Mouse (Mus musculus) myocyte (in vitro differentiated cells): ENCODE data around the gene Smpd1. TPM values are rescaled to one million over a fixed set of nuclear protein-coding genes. Genes with fewer than 3 reads are reported as not detected.

Source experiments
- H3K27me3 ChIP-seq: one replicate; pipeline ENCODE4 v1.6.1; 2011; ENCODE audit not compliant: control insufficient read depth, insufficient read depth, insufficient read length
- H3K36me3 ChIP-seq: one replicate; pipeline ENCODE4 v1.6.1; 2011; ENCODE audit not compliant: control insufficient read depth, insufficient read depth
- H3K4me2 ChIP-seq: one replicate; pipeline ENCODE4 v1.6.1; 2011; ENCODE audit warnings: low read depth, control low read depth
- H3K4me3 ChIP-seq: one replicate; pipeline ENCODE4 v1.5.1; 2011; ENCODE audit warnings: mild to moderate bottlenecking, control low read depth, moderate library complexity
- H3K79me2 ChIP-seq: one replicate; pipeline ENCODE4 v1.6.1; 2011; ENCODE audit not compliant: control insufficient read depth, insufficient read depth
- H3ac ChIP-seq: one replicate; pipeline ENCODE4 v1.6.1; 2011; ENCODE audit not compliant: control insufficient read depth, insufficient read length
- CEBPB ChIP-seq: IDR thresholded peaks from 2 replicates; pipeline ENCODE4 v1.6.1; 2011; ENCODE audit warnings: mild to moderate bottlenecking, moderate library complexity; ENCODE audit not compliant: poor library complexity, insufficient read depth, severe bottlenecking
- E2F4 ChIP-seq: IDR thresholded peaks from one replicate; pipeline ENCODE4 v1.6.1; 2011; ENCODE audit warnings: mild to moderate bottlenecking, control low read depth, moderate library complexity; ENCODE audit not compliant: insufficient read depth
- MAX ChIP-seq: IDR thresholded peaks from one replicate; pipeline ENCODE4 v1.6.1; 2011; ENCODE audit warnings: low read depth, mild to moderate bottlenecking, control low read depth
- MYOD1 ChIP-seq, 3 experiments: IDR thresholded peaks; one replicate each; pipeline ENCODE4 v1.6.1; 2011; ENCODE audit warnings: control low read depth in 2 of 3, low read depth in 2 of 3, mild to moderate bottlenecking in 2 of 3, moderate library complexity in 1 of 3; ENCODE audit not compliant: insufficient read length in 2 of 3, control insufficient read depth in 1 of 3
- MYOG ChIP-seq, 3 experiments: IDR thresholded peaks; one replicate each; pipeline ENCODE4 v1.6.1; 2011; ENCODE audit warnings: control low read depth in 2 of 3, low read depth in 2 of 3, mild to moderate bottlenecking in 2 of 3; ENCODE audit not compliant: insufficient read length in 2 of 3, control insufficient read depth in 1 of 3, insufficient read depth in 1 of 3
- POLR2A ChIP-seq: IDR thresholded peaks from one replicate; pipeline ENCODE4 v1.6.1; 2011; ENCODE audit warnings: low read depth, mild to moderate bottlenecking, control low read depth, moderate library complexity; ENCODE audit not compliant: insufficient read length
- POLR2AphosphoS2 ChIP-seq: IDR thresholded peaks from one replicate; pipeline ENCODE4 v1.6.1; 2011; ENCODE audit warnings: low read depth, control low read depth; ENCODE audit not compliant: insufficient read length
- REST ChIP-seq: IDR thresholded peaks from one replicate; pipeline ENCODE4 v1.6.1; 2011; ENCODE audit warnings: mild to moderate bottlenecking, control low read depth, moderate library complexity; ENCODE audit not compliant: insufficient read depth, insufficient read length
- SRF ChIP-seq: IDR thresholded peaks from one replicate; pipeline ENCODE4 v1.6.1; 2011; ENCODE audit warnings: low read depth; ENCODE audit not compliant: control insufficient read depth, insufficient read length
- TCF12 ChIP-seq: IDR thresholded peaks from one replicate; pipeline ENCODE4 v1.6.1; 2011; ENCODE audit warnings: mild to moderate bottlenecking, control low read depth; ENCODE audit not compliant: poor library complexity, insufficient read depth, severe bottlenecking
- TCF3 ChIP-seq: IDR thresholded peaks from one replicate; pipeline ENCODE4 v1.6.1; 2011; ENCODE audit warnings: low read depth, control low read depth; ENCODE audit not compliant: insufficient read length
- USF1 ChIP-seq: IDR thresholded peaks from one replicate; pipeline ENCODE4 v1.6.1; 2011; ENCODE audit warnings: low read depth, mild to moderate bottlenecking, control low read depth, moderate library complexity
- polyA plus RNA-seq: library from polyadenylated mRNA; unstranded; fragments of >200 nt; fragmentation: generic; extraction: Trizol; gene quantifications from one replicate; pipeline ENCODE4 v1.2.1, GENCODE M21; 2012; ENCODE audit warnings: missing spikeins

Smpd1 gene
- polyA plus RNA-seq, 1 experiment = 45.5 TPM

DNA sequence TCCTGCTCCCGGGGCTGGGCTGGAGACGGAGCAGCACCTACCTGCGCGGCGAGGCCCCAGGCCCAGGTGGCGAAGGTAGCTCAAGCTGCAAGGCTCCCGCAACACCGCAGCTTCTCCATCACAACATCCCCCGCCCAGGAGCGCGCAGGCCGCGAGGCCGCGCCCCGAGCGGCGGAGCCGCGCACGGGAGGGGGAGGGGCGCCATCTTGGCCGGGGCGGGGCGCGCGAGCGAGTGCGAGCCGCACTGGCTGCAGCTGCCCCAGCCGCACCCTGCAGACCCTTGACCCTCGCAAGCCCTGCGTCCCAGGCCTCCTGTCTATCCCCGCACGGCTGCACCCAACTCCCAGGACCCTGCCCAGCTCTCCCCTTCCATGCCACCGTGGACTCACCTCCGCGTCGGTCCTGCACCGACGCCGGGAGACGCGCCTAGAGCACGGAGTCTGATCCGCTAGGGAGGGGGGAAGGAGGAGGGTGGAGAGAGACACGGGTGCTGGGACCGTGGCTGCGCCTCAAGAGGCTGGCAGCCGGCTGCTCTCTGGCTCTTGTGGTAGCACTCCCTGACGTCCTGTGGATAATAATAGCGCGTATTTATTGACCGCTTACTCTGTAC is 27.0 kb downstream of the Smpd1 start, which contains the start of gene Apbb1:
Gene Apbb1 (minus strand): TSS at position 560 of the 610 bp plus-strand sequence.
- H3K36me3 ChIP-seq = no peaks in the 10 kb centered on the region
- H3K4me2 ChIP-seq = peak within 1 kb of the TSS; percentile 68
- peak within 1 kb of the TSS; percentile 56 for H3K4me3 ChIP-seq
- H3K79me2 ChIP-seq = no peaks in the 10 kb centered on the region
- H3ac ChIP-seq = peak within 1 kb of the TSS; percentile 34
- TF ChIP-seq MYOG (IDR thresholded peaks at IDR 0.05; ENCODE audit: control insufficient read depth in 1 of 3, insufficient read depth in 1 of 3, insufficient read length in 2 of 3, low read depth in 2 of 3) = peak; percentile 18 to 82 (median 73)
- TF ChIP-seq POLR2A = peak; percentile 79
- TF ChIP-seq E2F4 = no peak
- peak in 2 of 3 experiments; percentile 68 to 85 for TF ChIP-seq MYOD1 (IDR thresholded peaks at IDR 0.05; ENCODE audit: control insufficient read depth in 1 of 3, insufficient read length in 2 of 3, low read depth in 2 of 3)
- TF ChIP-seq REST = no peak
- peak; percentile 25 for TF ChIP-seq TCF3
- TF ChIP-seq USF1 = no peak
- TF ChIP-seq POLR2AphosphoS2 = peak; percentile 67
- no peaks in the 10 kb centered on the region for H3K27me3 ChIP-seq

DNA sequence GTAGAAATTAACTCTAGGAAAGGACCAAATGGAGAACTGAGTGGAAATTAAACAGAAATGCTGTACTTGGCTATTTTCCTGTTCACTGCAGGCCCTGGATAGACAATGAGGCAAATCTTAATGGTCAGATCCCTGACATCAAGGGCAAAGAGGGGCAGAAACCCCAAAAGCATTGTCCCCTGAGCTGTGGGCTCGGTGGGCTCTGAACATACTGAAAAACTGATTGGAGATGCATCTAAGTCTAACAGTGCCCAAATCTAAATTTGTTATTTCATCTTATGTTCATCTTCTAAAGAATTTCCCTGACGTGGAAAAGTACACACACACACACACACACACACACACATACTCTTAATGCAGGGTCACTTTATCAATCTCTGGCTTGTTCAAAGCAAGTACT is 27.8 kb downstream of the Smpd1 start:
- H3K79me2 ChIP-seq = no peaks in the 10 kb centered on the region
- no peaks in the 10 kb centered on the region for H3K27me3 ChIP-seq
- peak overlapping the region; percentile 56 for H3K4me3 ChIP-seq
- no peaks in the 10 kb centered on the region for H3K36me3 ChIP-seq
- H3K4me2 ChIP-seq = peak overlapping the region; percentile 68
- TF ChIP-seq REST (no peak), TCF12 (no peak), CEBPB (no peak), TCF3 (no peak), MAX (no peak), SRF (no peak), USF1 (no peak), E2F4 (no peak), MYOD1 (IDR thresholded peaks at IDR 0.05; ENCODE audit: control insufficient read depth in 1 of 3, insufficient read length in 2 of 3, low read depth in 2 of 3) (no peak), POLR2AphosphoS2 (no peak), MYOG (IDR thresholded peaks at IDR 0.05; ENCODE audit: control insufficient read depth in 1 of 3, insufficient read depth in 1 of 3, insufficient read length in 2 of 3, low read depth in 2 of 3) (no peak), POLR2A (no peak)
- no peak overlapping the region for H3ac ChIP-seq

DNA sequence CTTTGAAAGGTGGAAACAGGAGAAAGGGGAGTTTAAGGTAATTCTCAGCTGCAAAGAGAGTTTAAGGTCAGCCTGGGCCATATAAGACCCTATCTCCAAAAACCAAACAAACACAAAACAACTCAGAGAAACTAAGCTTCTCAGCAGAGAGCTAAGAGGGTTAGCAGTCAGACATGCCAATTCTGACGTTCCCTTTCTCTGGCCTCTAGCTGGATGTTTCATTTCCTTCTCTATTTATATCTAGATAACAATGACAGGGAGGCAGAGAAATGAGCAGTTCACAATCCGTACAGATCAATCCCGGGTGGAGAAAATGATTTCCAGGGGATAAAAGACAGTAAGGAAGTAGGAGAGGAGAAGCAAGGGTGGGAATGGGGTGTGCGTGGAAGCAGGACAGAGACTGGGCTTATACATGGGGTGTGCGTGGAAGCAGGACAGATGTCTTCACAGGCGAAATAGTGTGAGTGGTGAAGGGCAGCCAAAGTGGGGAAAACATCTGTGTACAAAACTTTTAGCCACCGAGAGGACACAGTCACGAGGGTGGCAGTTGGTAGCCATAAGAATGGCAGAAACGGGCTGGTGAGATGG is 34.3 kb downstream of the Smpd1 start:
- H3K79me2 ChIP-seq = no peaks in the 10 kb centered on the region
- H3K27me3 ChIP-seq = no peaks in the 10 kb centered on the region
- no peak overlapping the region for H3K4me2 ChIP-seq
- no peak for TF ChIP-seq MYOD1 (IDR thresholded peaks at IDR 0.05; ENCODE audit: control insufficient read depth in 1 of 3, insufficient read length in 2 of 3, low read depth in 2 of 3)
- no peak for TF ChIP-seq E2F4
- TF ChIP-seq CEBPB = no peak
- no peak for TF ChIP-seq POLR2AphosphoS2
- TF ChIP-seq SRF = no peak
- TF ChIP-seq MAX = no peak
- no peak for TF ChIP-seq TCF3
- TF ChIP-seq MYOG (IDR thresholded peaks at IDR 0.05; ENCODE audit: control insufficient read depth in 1 of 3, insufficient read depth in 1 of 3, insufficient read length in 2 of 3, low read depth in 2 of 3) = no peak
- TF ChIP-seq TCF12 = no peak
- no peak for TF ChIP-seq USF1
- no peak for TF ChIP-seq REST
- TF ChIP-seq POLR2A = no peak
- H3ac ChIP-seq = no peak overlapping the region
- no peaks in the 10 kb centered on the region for H3K36me3 ChIP-seq
- H3K4me3 ChIP-seq = no peak overlapping the region

DNA sequence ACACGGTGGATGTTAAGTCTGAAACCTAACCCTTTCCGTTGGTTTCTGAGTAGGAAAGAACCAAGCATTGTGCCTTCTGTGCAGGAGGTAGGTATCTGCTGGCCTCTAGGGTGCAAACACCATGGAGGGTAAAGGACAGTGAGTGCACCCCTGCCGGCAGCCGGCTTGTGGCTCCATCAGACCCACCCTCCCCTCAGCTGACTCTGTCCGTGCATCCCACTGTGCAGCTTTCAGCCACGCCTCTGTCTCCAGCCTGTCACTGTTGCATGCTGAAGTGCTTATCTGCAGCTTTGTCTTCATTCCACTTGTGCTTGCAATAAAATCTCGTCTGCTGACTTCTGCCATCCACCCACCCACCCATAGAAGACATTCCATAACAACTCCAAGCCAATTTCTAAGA is 35.9 kb downstream of the Smpd1 start:
- Histone ChIP-seq H3K27me3 (no peaks in the 10 kb centered on the region), H3K36me3 (no peaks in the 10 kb centered on the region), H3ac (no peak overlapping the region), H3K4me2 (no peak overlapping the region), H3K4me3 (no peak overlapping the region), H3K79me2 (no peaks in the 10 kb centered on the region)
- TF ChIP-seq POLR2AphosphoS2 (no peak), MAX (no peak), TCF3 (no peak), E2F4 (no peak), MYOD1 (IDR thresholded peaks at IDR 0.05; ENCODE audit: control insufficient read depth in 1 of 3, insufficient read length in 2 of 3, low read depth in 2 of 3) (no peak), TCF12 (no peak), POLR2A (no peak), USF1 (no peak), CEBPB (no peak), MYOG (IDR thresholded peaks at IDR 0.05; ENCODE audit: control insufficient read depth in 1 of 3, insufficient read depth in 1 of 3, insufficient read length in 2 of 3, low read depth in 2 of 3) (no peak), REST (no peak), SRF (no peak)
